Mouse (Mus musculus) lung, embryonic 16.5 days (tissue): ENCODE results near the gene Ldlrad3. TPM values are rescaled to one million over a fixed set of nuclear protein-coding genes. Genes with fewer than 3 reads are reported as not detected.

Experiments
- ATAC-seq: fragments of 200-750 bp; cut with Nextera tagmentation; 2 replicates; pipeline ENCODE4 v1.8.0; 2017; ENCODE audit warnings: low read depth, mild to moderate bottlenecking, moderate library complexity
- H3K27ac ChIP-seq: fragments of 300-500 bp; sonication (generic); 2 replicates; pipeline ENCODE4 v1.5.1; 2014; ENCODE audit warnings: mild to moderate bottlenecking, control low read depth, low read length
- H3K27me3 ChIP-seq: fragments of 300-500 bp; sonication (generic); 2 replicates; pipeline ENCODE4 v1.6.1; 2014; ENCODE audit warnings: low read depth, low read length, mixed read lengths; ENCODE audit not compliant: control insufficient read depth, insufficient read depth
- H3K36me3 ChIP-seq: fragments of 300-500 bp; sonication (generic); 2 replicates; pipeline ENCODE4 v1.6.1; 2014; ENCODE audit warnings: low read length; ENCODE audit not compliant: control insufficient read depth, insufficient read depth
- H3K4me1 ChIP-seq: fragments of 300-500 bp; sonication (generic); replicated peaks from 2 replicates; pipeline ENCODE4 v1.6.1; 2014; ENCODE audit warnings: low read length, mixed read lengths; ENCODE audit not compliant: control insufficient read depth, insufficient read depth
- H3K4me2 ChIP-seq: fragments of 300-500 bp; sonication (generic); 2 replicates; pipeline ENCODE4 v1.6.1; 2014; ENCODE audit warnings: low read depth, low read length, control low read depth
- H3K4me3 ChIP-seq: fragments of 300-500 bp; sonication (generic); 2 replicates; pipeline ENCODE4 v1.5.1; 2014; ENCODE audit warnings: mild to moderate bottlenecking, low read length, control low read depth
- H3K9ac ChIP-seq: fragments of 300-500 bp; sonication (generic); 2 replicates; pipeline ENCODE4 v1.6.1; 2014; ENCODE audit warnings: low read length, control low read depth
- H3K9me3 ChIP-seq: fragments of 300-500 bp; sonication (generic); 2 replicates; pipeline ENCODE4 v1.6.1; 2016; ENCODE audit warnings: low read length; ENCODE audit not compliant: control insufficient read depth
- WGBS: fragments of 180-500 bp; shearing (Covaris S2); extraction: QIAGEN DNeasy Blood & Tissue Kit; methylation state at CpG from one replicate; pipeline ENCODE4 v1.1.7; 2014; 5-methylcytosine and 5-hydroxymethylcytosine counted together
- polyA plus RNA-seq: library from polyadenylated mRNA; unstranded; fragments of >200 nt; fragmentation: Nextera tagmentation; extraction: Ambion mirVana; gene quantifications from 2 replicates; pipeline ENCODE4 v1.2.1, GENCODE M21; 2015

Ldlrad3 gene
- polyA plus RNA-seq, 1 experiment from 2014 or later: 50.0 TPM

DNA sequence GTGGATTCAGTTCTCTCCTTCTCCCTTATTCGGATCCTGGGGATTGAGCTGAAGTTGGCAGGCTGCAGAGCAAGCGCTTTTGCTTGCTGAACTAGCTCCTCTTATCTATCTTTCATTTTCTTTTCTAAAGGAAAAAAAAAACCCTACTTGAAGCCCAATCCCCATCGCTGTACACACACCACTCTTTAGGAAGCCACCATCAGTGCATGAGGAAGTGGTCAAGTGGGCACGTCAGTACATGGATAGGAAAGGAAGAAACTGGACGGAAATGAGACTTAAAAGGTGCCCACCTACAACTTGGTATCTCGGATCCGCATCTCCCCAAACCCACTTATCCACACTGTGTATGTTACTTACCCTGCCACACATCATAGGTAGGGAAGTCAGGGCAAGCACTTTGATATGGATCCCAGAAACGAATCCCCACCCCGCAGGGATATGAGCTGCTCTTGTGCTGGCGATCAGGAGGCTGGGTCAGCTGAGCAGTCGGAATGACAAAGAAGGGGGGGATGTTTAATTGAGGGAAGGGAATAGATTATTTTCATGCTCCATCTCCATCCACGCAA is 183.7 kb downstream of the Ldlrad3 start:
- peak; percentile 26 for ATAC-seq
- peak overlapping the region; percentile 37 for H3K4me2 ChIP-seq
- 0 out of 2 replicates have a peak overlapping the region, but pooled peaks have one; percentile 1 for H3K4me3 ChIP-seq
- peak overlapping the region; percentile 61 for H3K27ac ChIP-seq
- H3K9ac ChIP-seq: no peak overlapping the region
- H3K4me1 ChIP-seq: peaks cover 49% of the 10 kb centered on the region
- no peaks in the 10 kb centered on the region for H3K9me3 ChIP-seq
- H3K36me3 ChIP-seq: no peaks in the 10 kb centered on the region
- H3K27me3 ChIP-seq: no peaks in the 10 kb centered on the region
- WGBS: 32% methylated on average over 12 of the region's 12 CpGs

- Histone ChIP-seq H3K36me3 (no peaks in the 10 kb centered on the region), H3K9me3 (no peaks in the 10 kb centered on the region), H3K4me1 (peaks cover 49% of the 10 kb centered on the region), H3K9ac (no peak overlapping the region), H3K4me3 (no peak overlapping the region), H3K27me3 (no peaks in the 10 kb centered on the region), H3K27ac (peak overlapping the region; percentile 61), H3K4me2 (no peak overlapping the region)
- ATAC-seq: no peak
- WGBS: 0% methylated on average over 1 of the region's 1 CpGs
These were observed 184.5 kb downstream of the Ldlrad3 start for GRCm38 (mm10) chr2:102001661-102002060.

- Histone ChIP-seq H3K9me3 (no peaks in the 10 kb centered on the region), H3K27ac (no peak overlapping the region), H3K36me3 (no peaks in the 10 kb centered on the region), H3K4me2 (no peak overlapping the region), H3K9ac (no peak overlapping the region), H3K4me3 (no peak overlapping the region), H3K4me1 (peaks cover 31% of the 10 kb centered on the region), H3K27me3 (no peaks in the 10 kb centered on the region)
- WGBS: 53% methylated on average over 11 of the region's 11 CpGs
- ATAC-seq: no peak
These were observed 187.1 kb downstream of the Ldlrad3 start for GRCm38 (mm10) chr2:101998911-101999572.

GRCm38 (mm10) chr2:101997013-101997412 is 189.2 kb downstream of the Ldlrad3 start:
- 80% methylated on average over 11 of the region's 11 CpGs for WGBS
- H3K4me1 ChIP-seq: peaks cover 10% of the 10 kb centered on the region

GRCm38 (mm10) chr2:101992574-101993310 is 193.4 kb downstream of the Ldlrad3 start:
- ATAC-seq: no peak
- no peak overlapping the region for H3K9ac ChIP-seq
- H3K27ac ChIP-seq: no peak overlapping the region
- no peaks in the 10 kb centered on the region for H3K27me3 ChIP-seq
- no peak overlapping the region for H3K4me2 ChIP-seq
- no peak overlapping the region for H3K4me3 ChIP-seq
- H3K9me3 ChIP-seq: no peaks in the 10 kb centered on the region
- no peaks in the 10 kb centered on the region for H3K4me1 ChIP-seq
- WGBS: 66% methylated on average over 9 of the region's 9 CpGs
- H3K36me3 ChIP-seq: no peaks in the 10 kb centered on the region

More at GRCm38 (mm10) chr2:101997013-101997412, 189.2 kb downstream of the Ldlrad3 start:
- H3K27me3 ChIP-seq: no peaks in the 10 kb centered on the region
- no peak overlapping the region for H3K27ac ChIP-seq
- ATAC-seq: no peak
- H3K9me3 ChIP-seq: no peaks in the 10 kb centered on the region
- H3K4me3 ChIP-seq: no peak overlapping the region
- H3K36me3 ChIP-seq: no peaks in the 10 kb centered on the region
- no peak overlapping the region for H3K9ac ChIP-seq
- H3K4me2 ChIP-seq: no peak overlapping the region

DNA sequence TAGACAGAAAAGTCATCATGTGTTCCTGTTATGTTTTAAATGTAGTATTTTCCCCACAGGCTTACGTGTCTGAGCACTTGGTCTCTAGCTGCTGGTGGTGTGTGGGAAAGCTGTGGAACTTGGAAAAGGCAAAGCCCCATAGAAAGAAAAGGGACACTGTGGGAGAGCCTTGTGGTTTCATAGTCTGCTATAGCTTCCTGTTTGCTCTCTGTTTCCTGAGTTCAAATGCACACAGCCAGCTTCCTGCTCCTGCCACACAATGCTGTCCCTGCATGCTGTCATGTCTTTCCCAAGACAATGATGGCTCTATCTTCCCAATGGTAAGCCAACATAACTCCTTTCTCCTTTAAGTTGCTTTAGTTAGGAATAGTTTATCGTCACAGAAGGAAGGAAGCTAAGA is 194.5 kb downstream of the Ldlrad3 start:
- no peaks in the 10 kb centered on the region; the same call in 1 of the 2 replicates for H3K4me1 ChIP-seq
- no peak overlapping the region for H3K9ac ChIP-seq
- no peaks in the 10 kb centered on the region for H3K27me3 ChIP-seq
- WGBS: 56% methylated on average over 2 of the region's 2 CpGs
- H3K36me3 ChIP-seq: no peaks in the 10 kb centered on the region
- ATAC-seq: peak; percentile 54; the same call in 1 of the 2 replicates
- H3K27ac ChIP-seq: no peak overlapping the region
- no peaks in the 10 kb centered on the region for H3K9me3 ChIP-seq
- H3K4me3 ChIP-seq: no peak overlapping the region
- no peak overlapping the region for H3K4me2 ChIP-seq

GRCm38 (mm10) chr2:101986344-101987087 is 199.7 kb downstream of the Ldlrad3 start:
- Histone ChIP-seq H3K4me2 (no peak overlapping the region), H3K4me3 (no peak overlapping the region), H3K9me3 (no peaks in the 10 kb centered on the region), H3K9ac (no peak overlapping the region), H3K27me3 (no peaks in the 10 kb centered on the region), H3K27ac (no peak overlapping the region), H3K4me1 (peaks cover 6% of the 10 kb centered on the region), H3K36me3 (no peaks in the 10 kb centered on the region)
- 0 out of 2 replicates have a peak, but pooled peaks have one; percentile 30 for ATAC-seq
- WGBS: 62% methylated on average over 3 of the region's 3 CpGs

DNA sequence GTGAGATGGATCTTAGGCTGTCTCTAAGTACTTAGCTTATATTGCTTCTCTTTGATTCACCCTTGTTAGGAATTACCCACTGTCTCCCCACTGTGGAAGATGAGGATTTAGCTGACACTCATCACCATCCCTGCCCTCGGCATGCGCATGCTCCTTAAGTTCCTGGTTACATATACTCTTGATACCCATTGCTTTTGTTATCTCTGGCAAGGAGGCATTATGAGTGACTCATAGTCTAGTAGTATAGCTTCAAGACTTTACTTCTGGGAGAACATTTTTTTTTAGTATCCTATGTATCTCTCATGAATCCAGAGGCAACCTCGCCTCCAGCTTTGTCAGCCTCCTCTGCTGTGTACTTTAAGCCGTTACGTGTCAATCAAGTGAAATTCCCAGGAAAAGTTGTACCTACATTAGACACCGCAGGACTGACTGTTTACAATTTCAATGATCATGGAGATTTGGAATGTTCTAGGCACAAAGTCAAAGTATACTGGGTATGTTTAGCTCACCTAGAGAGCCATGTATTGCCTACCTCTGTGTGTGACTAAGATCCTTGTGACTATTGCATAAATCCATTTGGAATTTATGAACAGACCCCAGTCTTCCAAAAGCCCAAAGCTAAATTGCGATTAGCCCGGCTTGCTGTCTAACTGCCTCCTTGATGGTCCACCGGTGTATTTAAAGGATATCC is 202.2 kb downstream of the Ldlrad3 start:
- H3K9ac ChIP-seq: no peak overlapping the region
- no peak for ATAC-seq
- H3K4me1 ChIP-seq: peaks cover 8% of the 10 kb centered on the region
- 78% methylated on average over 9 of the region's 9 CpGs for WGBS
- H3K27me3 ChIP-seq: no peaks in the 10 kb centered on the region
- H3K36me3 ChIP-seq: no peaks in the 10 kb centered on the region
- no peaks in the 10 kb centered on the region for H3K9me3 ChIP-seq
- no peak overlapping the region for H3K27ac ChIP-seq
- H3K4me2 ChIP-seq: no peak overlapping the region
- no peak overlapping the region for H3K4me3 ChIP-seq
